Mouse (Mus musculus) ES-Bruce4 (cell line): ENCODE measurements around the gene Mfrp. TPM values are rescaled to one million over a fixed set of nuclear protein-coding genes. Genes with fewer than 3 reads are reported as not detected.

Experiments used
- H3K27ac ChIP-seq: 2 replicates; pipeline ENCODE4 v1.5.1; 2012; ENCODE audit warnings: low read length, inconsistent platforms; ENCODE audit not compliant: insufficient read depth
- H3K27me3 ChIP-seq: 2 replicates; pipeline ENCODE4 v1.6.1; 2012; ENCODE audit warnings: mild to moderate bottlenecking, low read length, inconsistent platforms; ENCODE audit not compliant: control insufficient read depth, poor library complexity, insufficient read depth, severe bottlenecking
- H3K36me3 ChIP-seq: 2 replicates; pipeline ENCODE4 v1.6.1; 2012; ENCODE audit warnings: inconsistent platforms, mild to moderate bottlenecking, low read length, moderate library complexity; ENCODE audit not compliant: control insufficient read depth, poor library complexity, insufficient read depth, severe bottlenecking
- H3K4me1 ChIP-seq: one replicate; pipeline ENCODE4 v1.8.1; 2011; ENCODE audit warnings: low read length; ENCODE audit not compliant: control insufficient read depth, insufficient read depth
- H3K4me3 ChIP-seq: 2 replicates; pipeline ENCODE4 v1.5.1; 2011; ENCODE audit warnings: low read depth, mild to moderate bottlenecking, low read length
- H3K9ac ChIP-seq: 2 replicates; pipeline ENCODE4 v1.6.1; 2012; ENCODE audit warnings: low read depth, mild to moderate bottlenecking, inconsistent platforms; ENCODE audit not compliant: poor library complexity, severe bottlenecking
- H3K9me3 ChIP-seq: replicated peaks from 2 replicates; pipeline ENCODE4 v1.6.1; 2012; ENCODE audit warnings: mild to moderate bottlenecking, low read length, inconsistent platforms; ENCODE audit not compliant: control insufficient read depth, poor library complexity, insufficient read depth, severe bottlenecking
- CTCF ChIP-seq: IDR thresholded peaks from one replicate; pipeline ENCODE4 v1.8.1; 2011; ENCODE audit warnings: low read depth, low read length
- EP300 ChIP-seq: IDR thresholded peaks from 2 replicates; pipeline ENCODE4 v1.6.1; 2011; ENCODE audit warnings: low read depth, low read length; ENCODE audit not compliant: insufficient read depth
- POLR2A ChIP-seq: IDR thresholded peaks from one replicate; pipeline ENCODE4 v1.8.1; 2011; ENCODE audit warnings: low read length; ENCODE audit not compliant: insufficient read depth
- polyA plus RNA-seq: library from polyadenylated mRNA; stranded (reverse); fragments of >200 nt; gene quantifications from 2 replicates; pipeline ENCODE4 v1.2.4, GENCODE M21; 2011; ENCODE audit warnings: low read depth; ENCODE audit not compliant: missing spikeins, insufficient read depth, insufficient read length

Mfrp gene
- polyA plus RNA-seq, 1 experiment: not detected

GRCm38 (mm10) chr9:44085276-44085675 lies 16.3 kb upstream of the Mfrp start:
- Histone ChIP-seq H3K27me3 (no peaks in the 10 kb centered on the region), H3K27ac (no peak overlapping the region), H3K4me1 (peaks cover 7% of the 10 kb centered on the region), H3K4me3 (peak overlapping the region; percentile 44), H3K9me3 (no peaks in the 10 kb centered on the region), H3K9ac (peak overlapping the region; percentile 54), H3K36me3 (no peaks in the 10 kb centered on the region)
- TF ChIP-seq POLR2A: no peak

DNA sequence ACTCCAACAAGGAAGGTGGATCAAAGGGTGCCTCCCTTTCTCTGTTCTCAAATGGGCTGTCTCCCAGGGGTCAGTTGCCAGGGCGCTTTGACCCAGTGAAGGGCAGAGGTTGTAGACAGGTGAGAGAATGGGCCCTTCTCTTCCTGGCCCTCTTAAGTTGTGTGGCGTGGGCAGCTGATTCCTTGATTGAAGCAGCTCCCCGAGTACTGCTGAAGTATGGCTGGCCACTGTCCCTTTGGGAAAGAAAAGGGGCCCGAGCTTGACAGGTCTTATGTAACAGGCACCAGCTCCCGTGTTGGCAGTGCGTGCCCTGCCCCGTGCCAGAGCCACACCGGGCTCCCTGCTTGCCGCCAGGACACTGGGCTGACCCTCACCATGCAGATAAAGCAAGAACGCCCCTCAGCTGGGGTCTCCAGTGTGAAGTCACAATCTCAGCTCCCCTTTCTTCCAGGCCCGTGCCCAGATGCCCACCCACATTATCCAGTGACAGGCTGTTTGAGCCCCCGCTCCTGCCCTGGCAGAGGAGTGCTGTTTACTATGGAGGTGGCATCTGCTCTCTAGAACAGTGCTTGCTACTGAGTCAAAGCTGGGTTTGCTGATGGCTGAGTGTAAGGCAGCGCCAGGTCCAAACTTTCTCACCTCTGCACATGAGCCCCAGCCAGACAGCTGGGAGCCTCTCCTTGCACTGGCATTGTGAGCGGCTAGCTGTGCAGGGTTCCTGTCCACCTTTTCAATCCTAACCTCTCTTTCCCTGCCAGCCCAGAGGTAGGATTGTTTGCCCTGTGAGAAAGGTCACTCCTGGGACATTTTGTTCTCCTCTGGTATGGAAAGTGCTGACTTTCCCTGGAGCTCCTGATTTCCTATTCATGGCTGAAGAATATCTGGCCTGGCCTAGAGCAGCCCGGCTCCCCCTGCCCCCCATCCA lies 15.5 kb upstream of the Mfrp start:
- H3K4me3 ChIP-seq: no peak overlapping the region
- no peak overlapping the region for H3K27ac ChIP-seq
- H3K9me3 ChIP-seq: no peaks in the 10 kb centered on the region
- no peak for TF ChIP-seq CTCF
- no peak for TF ChIP-seq POLR2A
- TF ChIP-seq EP300: no peak
- H3K4me1 ChIP-seq: peaks cover 7% of the 10 kb centered on the region
- H3K36me3 ChIP-seq: no peaks in the 10 kb centered on the region
- H3K9ac ChIP-seq: no peak overlapping the region
- no peaks in the 10 kb centered on the region for H3K27me3 ChIP-seq

DNA sequence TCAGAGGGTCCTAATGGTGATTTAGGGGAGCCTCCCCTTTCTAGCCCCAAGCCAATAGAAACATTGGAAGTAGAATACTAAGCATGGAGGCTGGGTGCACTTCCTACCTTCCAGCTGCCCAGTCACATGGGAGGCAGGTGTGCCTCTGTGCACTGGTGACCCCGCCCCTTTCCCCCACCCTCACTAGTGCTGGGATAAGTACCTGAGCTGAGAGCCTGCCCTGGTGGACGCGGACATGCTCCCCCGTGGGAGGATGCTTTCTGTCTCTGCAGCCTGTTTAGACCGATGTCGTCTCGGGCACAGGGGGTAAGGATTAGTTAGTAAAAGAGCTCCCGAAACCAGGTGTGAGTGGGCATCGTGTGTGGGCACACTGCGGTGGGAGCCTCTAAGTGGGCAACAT lies 14.6 kb upstream of the Mfrp start:
- H3K36me3 ChIP-seq: no peaks in the 10 kb centered on the region
- H3K4me1 ChIP-seq: peaks cover 7% of the 10 kb centered on the region
- H3K27me3 ChIP-seq: no peaks in the 10 kb centered on the region
- TF ChIP-seq EP300: no peak
- no peak for TF ChIP-seq POLR2A
- no peak for TF ChIP-seq CTCF
- no peak overlapping the region for H3K4me3 ChIP-seq
- no peak overlapping the region for H3K27ac ChIP-seq
- H3K9ac ChIP-seq: no peak overlapping the region
- no peaks in the 10 kb centered on the region for H3K9me3 ChIP-seq

- H3K27me3 ChIP-seq: no peaks in the 10 kb centered on the region
Measured at GRCm38 (mm10) chr9:44087761-44088455, 13.6 kb upstream of the Mfrp start.

GRCm38 (mm10) chr9:44088877-44089608 lies 12.5 kb upstream of the Mfrp start:
- Histone ChIP-seq H3K4me3 (no peak overlapping the region), H3K27me3 (no peaks in the 10 kb centered on the region), H3K27ac (no peak overlapping the region), H3K36me3 (no peaks in the 10 kb centered on the region), H3K9ac (no peak overlapping the region), H3K4me1 (peaks cover 7% of the 10 kb centered on the region), H3K9me3 (no peaks in the 10 kb centered on the region)
- TF ChIP-seq POLR2A (no peak), CTCF (no peak), EP300 (no peak)

More at GRCm38 (mm10) chr9:44087761-44088455, 13.6 kb upstream of the Mfrp start:
- Histone ChIP-seq H3K4me1 (peaks cover 7% of the 10 kb centered on the region), H3K9me3 (no peaks in the 10 kb centered on the region), H3K36me3 (no peaks in the 10 kb centered on the region), H3K27ac (no peak overlapping the region), H3K4me3 (no peak overlapping the region), H3K9ac (no peak overlapping the region)
- TF ChIP-seq POLR2A (no peak), CTCF (no peak), EP300 (no peak)
